In genomic region chr7:132692719-132693118, GRCm38 (mm10) we compare ENCODE assay signal across 12 mouse cellular contexts.
A peak's percentile ranks its signal among the peaks of the same experiment; 100 is the strongest.
DNase-seq lines count a peak whose midpoint lies in the region; ATAC-seq and TF ChIP-seq lines count a peak whose summit lies in the region.
"Had no signal": no experiment of that assay in that cellular context is flagged by ENCODE, and none has a peak within 500 bp of the region (broad histone marks: within the 10 kb centered on the region; RNA-seq: fewer than 3 reads in every experiment).

No protein-coding gene starts in this region.

- H3K4me1 ChIP-seq in hindbrain, embryonic 16.5 days (ENCODE audit: control insufficient read depth, insufficient read depth, low read depth, low read length) = peaks cover 4% of the 10 kb centered on the region; the same call in 1 of the 2 replicates
- peaks cover 12% of the 10 kb centered on the region; the same call in 1 of the 2 replicates for H3K4me1 ChIP-seq in hindbrain, embryonic 12.5 days

- TF ChIP-seq POLR2A in brain, embryonic 14.5 days (IDR thresholded peaks at IDR 0.05; ENCODE audit: borderline replicate concordance, extremely low read depth, insufficient read depth, insufficient read length, poor library complexity, severe bottlenecking) = no peak

- no peak for TF ChIP-seq CTCF in brain, embryonic 14.5 days (IDR thresholded peaks at IDR 0.05; ENCODE audit: borderline replicate concordance, extremely low read depth, insufficient read depth, insufficient read length)

- no peak overlapping the region for H3K27ac ChIP-seq in hindbrain, embryonic 16.5 days (ENCODE audit: low read depth, low read length)
- H3K27ac ChIP-seq in hindbrain, embryonic 12.5 days = no peak overlapping the region
- H3K27ac ChIP-seq: liver, embryonic 15.5 days had no signal

- no peaks in the 10 kb centered on the region for H3K27me3 ChIP-seq in hindbrain, embryonic 16.5 days (replicated peaks; ENCODE audit: control insufficient read depth, insufficient read depth, low read length)
- H3K27me3 ChIP-seq in hindbrain, embryonic 12.5 days = no peaks in the 10 kb centered on the region
- H3K27me3 ChIP-seq: liver, embryonic 15.5 days had no signal

- peak; percentile 74 for DNase-seq in adrenal gland, postnatal 10 days
- no peak for DNase-seq in adrenal gland, adult 2 months
- peak; percentile 64 for DNase-seq in brain, embryonic 14.5 days (ENCODE audit: low read depth)
- DNase-seq in kidney, postnatal 4 days = peak; percentile 44 to 63
- no peak for DNase-seq in B cell, adult 2 months
- no peak for DNase-seq in natural killer cell, adult 2 months (ENCODE audit: low spot score in 2 of 2)
- DNase-seq: adrenal gland, postnatal 36 days; embryo, embryonic 11 days had no signal

- no peak overlapping the region for H3K9ac ChIP-seq in hindbrain, embryonic 16.5 days (ENCODE audit: low read depth, low read length)
- no peak overlapping the region for H3K9ac ChIP-seq in hindbrain, embryonic 12.5 days
- H3K9ac ChIP-seq: liver, embryonic 15.5 days had no signal

- H3K36me3 ChIP-seq in hindbrain, embryonic 16.5 days (ENCODE audit: control insufficient read depth, insufficient read depth, low read length) = no peaks in the 10 kb centered on the region
- no peaks in the 10 kb centered on the region for H3K36me3 ChIP-seq in hindbrain, embryonic 12.5 days
- H3K36me3 ChIP-seq: G1E; liver, embryonic 15.5 days had no signal

- H3K4me3 ChIP-seq in hindbrain, embryonic 16.5 days (ENCODE audit: low read length) = no peak overlapping the region
- H3K4me3 ChIP-seq in hindbrain, embryonic 12.5 days = no peak overlapping the region
- H3K4me3 ChIP-seq: liver, embryonic 15.5 days had no signal

- 65% methylated on average over 9 of the region's 9 CpGs for WGBS in hindbrain, embryonic 16.5 days
- 69% methylated on average over 9 of the region's 9 CpGs for WGBS in hindbrain, embryonic 12.5 days

- ATAC-seq in hindbrain, embryonic 16.5 days = peak; percentile 83
- ATAC-seq in hindbrain, embryonic 12.5 days (ENCODE audit: low FRiP score) = no peak

- no peak overlapping the region for H3K4me2 ChIP-seq in hindbrain, embryonic 16.5 days (ENCODE audit: low read length)
- H3K4me2 ChIP-seq in hindbrain, embryonic 12.5 days (replicated peaks) = no peak overlapping the region
- H3K4me2 ChIP-seq: liver, embryonic 15.5 days had no signal

- H3K9me3 ChIP-seq in hindbrain, embryonic 16.5 days (ENCODE audit: control insufficient read depth, low read length) = no peaks in the 10 kb centered on the region
- peaks cover 5% of the 10 kb centered on the region; the same call in 1 of the 2 replicates for H3K9me3 ChIP-seq in hindbrain, embryonic 12.5 days (replicated peaks)
- H3K9me3 ChIP-seq: liver, embryonic 15.5 days had no signal

Comparison
In these comparisons a context has a peak if more than half of its experiments do, and no peak if none do; other contexts are left out.
1. DNase-seq: peak in adrenal gland, postnatal 10 days (single experiment), brain, embryonic 14.5 days (single experiment) and kidney, postnatal 4 days (2 of 2); none in adrenal gland, adult 2 months (single experiment), B cell, adult 2 months (0 of 2) and natural killer cell, adult 2 months (0 of 2).